Mouse (Mus musculus) cerebellum, adult 11 months (tissue): ENCODE measurements at regions not wholly inside any gene's neighbourhood (a gene's known extent, or its start where the extent isn't known, plus 50 kb on each side); places are given as distances from the start of the nearest gene placed in this dataset.
"Not testable (repeated sequence)": the region's sequence is repeated elsewhere in the genome, so short reads cannot be mapped to it uniquely, and the experiment has no call there.

ENCODE experiments used
- DNase-seq: peaks from one replicate; pipeline ENCODE4 v3.0.0; 2022

DNA sequence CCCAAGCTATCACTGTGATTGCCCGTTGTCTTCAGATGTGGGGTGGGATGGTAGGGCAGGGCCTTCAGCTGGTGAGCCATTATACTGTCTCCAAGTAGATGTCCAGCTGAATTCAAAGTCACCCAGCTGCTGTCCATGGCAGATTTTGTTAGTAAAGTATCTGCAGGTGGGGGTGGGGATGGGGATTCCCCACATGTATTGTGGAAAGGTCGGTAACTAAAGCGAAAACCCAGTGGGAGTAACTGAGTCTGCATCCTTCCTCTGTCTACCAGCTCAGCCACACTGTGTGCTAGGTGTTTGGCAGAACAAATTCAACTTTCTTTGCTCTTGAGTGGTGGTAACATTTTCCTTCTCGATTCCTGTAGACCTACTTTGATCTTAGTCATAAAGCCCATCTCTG, 163.2 kb upstream of the 1700056E22Rik start:
- DNase-seq: no peak

DNA sequence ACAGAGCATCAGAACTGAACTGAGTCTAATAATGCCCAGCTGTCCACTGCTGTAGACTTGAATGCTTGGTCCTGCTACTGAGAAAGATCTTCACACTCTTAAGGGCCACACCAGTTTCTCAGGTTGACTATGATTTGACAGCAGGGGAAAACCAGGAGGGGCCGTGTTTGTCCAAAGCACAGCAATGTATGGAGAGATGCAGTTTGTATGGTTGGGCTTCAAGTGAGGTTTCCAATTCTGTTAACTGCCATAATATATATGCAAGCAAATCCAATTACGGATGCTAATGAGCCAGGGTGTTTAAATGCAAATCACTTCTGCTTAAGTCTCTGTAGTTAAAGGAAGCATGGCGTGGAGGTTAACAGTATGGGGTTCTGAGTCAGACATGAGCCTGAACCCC, 157.2 kb upstream of the 1700056E22Rik start:
- DNase-seq: no peak

DNA sequence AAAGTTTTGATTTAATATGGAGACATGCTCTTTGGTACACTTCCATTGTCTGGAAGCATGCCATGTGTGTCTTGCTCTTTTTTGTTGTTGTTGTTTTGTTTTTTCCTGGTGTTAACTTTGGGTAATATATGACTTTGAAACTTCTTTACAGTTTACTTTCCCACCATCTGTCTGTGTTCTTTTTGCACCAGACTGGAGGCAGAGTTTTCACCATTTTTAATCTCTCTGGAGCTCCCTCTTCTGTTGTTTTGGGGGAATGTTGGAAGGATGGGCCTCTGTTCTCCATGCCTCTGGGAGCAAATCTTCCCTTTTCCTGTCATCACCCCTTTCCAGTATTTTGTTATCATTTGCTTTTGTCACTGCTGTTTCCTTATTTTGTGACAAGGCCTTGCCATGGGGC, 153.5 kb upstream of the 1700056E22Rik start:
- no peak for DNase-seq

DNA sequence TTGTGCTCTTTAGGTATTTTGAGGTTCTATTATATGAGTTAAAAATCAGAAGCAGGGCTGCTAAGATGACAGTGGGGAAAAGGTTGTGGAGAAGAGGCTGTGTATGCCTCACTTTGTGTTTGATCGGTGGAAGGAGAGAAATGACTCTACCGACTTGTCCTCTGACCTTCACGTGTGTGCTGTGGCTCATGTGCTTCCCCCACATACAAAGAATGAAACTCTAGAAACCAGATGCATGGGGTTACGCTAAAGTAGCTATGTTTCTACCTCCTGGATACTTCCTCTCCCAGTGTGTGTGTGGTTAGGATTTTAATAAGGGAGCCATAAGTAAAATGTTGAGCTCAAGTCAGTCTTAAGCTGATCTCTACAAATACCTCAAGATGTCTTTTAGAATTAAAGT, 148.1 kb upstream of the 1700056E22Rik start:
- no peak for DNase-seq

DNA sequence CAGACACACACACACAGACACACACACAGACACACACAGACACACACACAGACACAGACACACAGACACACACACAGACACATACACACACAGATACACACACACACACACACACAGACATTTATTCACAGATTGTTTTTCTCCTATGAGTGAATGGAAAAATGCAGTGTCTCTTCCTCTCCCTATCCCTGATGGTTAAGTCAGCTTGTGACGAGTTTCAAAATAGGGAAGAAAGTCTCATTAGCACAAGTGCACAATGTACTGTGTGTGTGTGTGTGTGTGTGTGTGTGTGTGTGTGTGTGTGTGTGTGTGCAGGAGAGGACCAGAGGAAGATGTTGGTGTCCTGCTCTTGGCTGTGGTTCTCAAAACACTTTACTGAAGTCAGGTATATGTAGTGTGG, 140.3 kb upstream of the 1700056E22Rik start:
- not testable (repeated sequence) for DNase-seq

DNA sequence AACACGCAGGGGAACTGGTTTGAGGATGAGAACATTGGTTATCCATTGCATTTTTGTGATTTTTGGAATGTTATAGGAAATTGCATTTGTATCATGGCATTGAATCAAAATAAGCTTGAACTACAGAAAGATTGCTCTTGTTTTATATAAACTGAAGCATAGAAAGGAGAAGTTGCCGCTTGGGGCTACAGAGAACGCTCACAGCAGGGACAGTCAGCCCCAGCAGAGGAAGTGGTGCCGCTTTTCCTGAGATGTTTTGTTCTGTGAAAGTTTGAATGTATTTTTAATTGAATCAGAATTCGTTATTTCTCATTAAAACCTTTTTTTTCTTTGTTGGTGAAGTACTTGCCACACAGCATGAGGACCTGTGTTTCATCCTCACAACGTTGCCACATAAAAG, 139.6 kb upstream of the 1700056E22Rik start:
- DNase-seq: no peak

DNA sequence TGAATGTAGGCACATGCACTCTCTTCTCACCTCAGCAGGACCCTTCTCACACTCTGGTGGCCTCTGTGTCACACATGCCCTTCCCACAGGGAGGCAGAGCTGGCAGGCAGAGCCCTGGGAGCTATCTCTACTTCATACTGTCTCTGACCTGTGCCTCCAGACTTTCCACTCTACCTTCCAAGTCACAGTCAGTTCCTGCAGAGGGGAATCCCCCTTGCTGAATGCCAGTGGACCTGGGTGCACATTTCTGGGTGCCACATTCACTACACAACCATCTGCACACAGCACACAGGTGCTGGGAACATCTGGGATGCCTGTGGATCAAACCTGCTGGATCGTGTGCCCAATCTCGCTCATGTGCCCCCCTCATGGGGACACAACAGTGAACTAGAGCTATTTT, 138.9 kb upstream of the 1700056E22Rik start:
- DNase-seq: no peak

DNA sequence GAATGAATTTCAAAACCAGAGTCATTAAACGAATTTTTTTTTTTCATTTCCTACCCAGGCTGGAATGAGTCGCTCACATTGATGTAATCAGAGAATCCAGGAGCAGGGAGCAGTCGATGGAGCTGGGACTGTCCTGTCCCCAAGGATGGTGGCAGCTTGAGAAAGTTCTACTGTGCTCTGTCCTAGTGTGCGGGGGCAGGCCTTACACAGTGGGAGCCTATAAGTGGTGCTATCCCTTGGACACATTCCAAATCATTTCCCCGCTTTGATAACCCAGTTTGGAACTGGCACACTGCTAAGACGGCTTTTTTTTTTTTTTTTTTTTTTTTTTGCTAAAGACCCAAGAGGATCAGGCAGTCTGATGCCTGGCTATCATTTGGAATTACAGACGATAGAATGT, 137.5 kb upstream of the 1700056E22Rik start:
- DNase-seq: no peak

DNA sequence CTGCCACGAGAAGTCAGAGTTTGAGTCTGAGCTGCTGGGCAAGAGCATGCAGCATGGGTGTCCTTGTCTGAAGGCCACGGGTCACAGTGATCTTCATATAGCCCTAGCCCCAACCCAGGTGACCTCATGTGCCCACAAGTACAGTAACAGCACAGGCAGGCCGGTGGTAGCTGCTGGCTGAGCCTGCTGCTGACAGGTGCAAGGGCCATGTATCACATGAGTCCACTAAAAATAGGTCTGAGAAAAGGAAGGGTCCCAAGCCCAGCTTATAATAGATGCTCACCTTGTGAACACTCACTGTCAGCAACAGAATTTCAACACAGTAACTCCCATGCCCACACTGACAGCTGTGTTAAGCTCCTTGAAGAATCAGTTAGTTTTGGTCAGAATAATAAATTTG, 136.8 kb upstream of the 1700056E22Rik start:
- DNase-seq: no peak

DNA sequence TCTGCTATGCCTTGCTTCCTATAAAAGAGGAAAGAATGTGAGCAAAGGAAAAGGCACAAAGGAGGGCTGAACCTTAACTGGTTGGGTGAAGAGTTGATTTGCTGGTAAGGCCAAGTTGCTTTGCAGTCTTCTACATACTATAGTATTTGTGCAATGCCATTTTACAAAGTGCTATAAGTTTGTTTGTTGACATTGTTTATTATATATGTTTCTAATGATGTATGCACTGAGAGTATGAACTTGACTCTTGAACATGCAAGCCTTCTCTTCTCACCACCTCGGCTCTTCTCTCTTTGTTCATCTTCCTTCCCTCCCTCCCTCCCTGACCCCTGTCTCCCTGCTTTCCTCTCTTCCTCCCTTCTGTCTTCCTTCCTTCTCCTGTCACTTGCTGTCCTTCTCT, 135.9 kb upstream of the 1700056E22Rik start:
- no peak for DNase-seq

DNA sequence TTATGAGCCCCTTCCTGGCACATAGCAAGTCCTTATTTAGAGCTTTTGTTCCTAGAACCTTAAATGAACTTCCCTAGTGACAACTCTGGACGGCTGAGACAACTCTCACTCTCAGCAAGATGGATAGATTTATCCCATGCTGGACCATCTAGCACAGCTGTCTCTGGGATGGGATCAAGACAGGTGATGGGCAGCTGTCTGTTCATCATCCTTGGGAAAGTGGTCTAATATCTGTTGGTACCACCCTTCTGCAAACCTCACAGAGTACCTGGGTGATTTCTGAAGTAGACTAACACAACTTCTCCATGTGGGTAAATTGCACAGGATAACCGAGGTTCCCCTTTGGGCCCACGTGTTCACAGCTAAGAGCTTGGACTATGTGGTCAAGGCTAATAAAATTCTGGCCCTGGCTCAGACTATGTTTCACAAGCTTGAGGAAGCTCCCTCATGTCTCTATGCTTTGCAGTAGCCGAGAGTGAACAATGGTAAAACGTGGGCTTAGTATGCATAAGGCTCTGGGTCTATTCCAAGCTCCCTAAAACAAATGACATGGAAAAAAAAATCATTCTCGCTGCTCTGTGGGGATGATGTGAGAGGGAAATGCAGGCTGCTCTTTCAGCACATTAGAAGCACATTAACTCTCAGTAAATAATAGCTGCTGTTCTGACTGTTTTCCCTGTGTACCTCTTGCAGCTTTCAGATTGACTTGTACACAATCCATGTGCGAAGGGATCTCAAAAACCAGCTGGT, 135.1 kb upstream of the 1700056E22Rik start:
- DNase-seq: no peak

DNA sequence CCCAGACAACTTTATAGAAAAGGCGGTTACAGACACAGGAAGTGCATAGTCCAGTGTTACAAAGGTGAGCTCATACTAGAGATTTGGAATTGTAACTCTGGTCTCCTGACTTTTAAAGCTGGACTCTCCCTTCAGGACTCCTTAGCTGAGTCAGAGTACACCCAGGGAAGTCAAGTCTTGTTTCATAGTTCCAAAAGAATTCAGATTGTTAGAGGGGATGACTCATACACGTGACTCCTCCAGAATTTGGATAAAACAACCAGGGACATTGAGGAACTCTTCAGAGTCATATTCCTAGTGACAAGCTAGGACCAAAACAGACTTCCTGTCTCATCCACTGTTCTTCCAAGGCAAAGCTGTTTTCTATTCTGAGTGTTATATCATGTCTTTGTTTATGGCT, 132.8 kb upstream of the 1700056E22Rik start:
- no peak for DNase-seq

DNA sequence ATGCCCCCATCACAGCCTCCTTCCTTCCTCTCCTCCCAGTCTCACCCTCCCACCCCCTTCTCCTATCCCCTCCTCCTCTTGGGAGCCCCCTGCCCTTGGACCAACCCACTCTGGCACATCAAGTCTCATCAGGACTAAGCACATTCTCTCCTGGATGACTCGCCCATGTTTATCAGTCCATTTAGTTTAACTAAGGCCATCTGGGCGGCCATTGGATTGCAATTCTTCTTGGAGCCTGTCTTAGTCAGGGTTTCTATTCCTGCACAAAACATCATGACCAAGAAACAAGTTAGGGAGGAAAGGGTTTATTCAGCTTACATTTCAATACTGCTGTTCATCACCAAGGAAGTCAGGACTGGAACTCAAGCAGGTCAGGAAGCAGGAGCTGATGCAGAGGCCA, 128.4 kb upstream of the 1700056E22Rik start:
- not testable (repeated sequence) for DNase-seq

DNA sequence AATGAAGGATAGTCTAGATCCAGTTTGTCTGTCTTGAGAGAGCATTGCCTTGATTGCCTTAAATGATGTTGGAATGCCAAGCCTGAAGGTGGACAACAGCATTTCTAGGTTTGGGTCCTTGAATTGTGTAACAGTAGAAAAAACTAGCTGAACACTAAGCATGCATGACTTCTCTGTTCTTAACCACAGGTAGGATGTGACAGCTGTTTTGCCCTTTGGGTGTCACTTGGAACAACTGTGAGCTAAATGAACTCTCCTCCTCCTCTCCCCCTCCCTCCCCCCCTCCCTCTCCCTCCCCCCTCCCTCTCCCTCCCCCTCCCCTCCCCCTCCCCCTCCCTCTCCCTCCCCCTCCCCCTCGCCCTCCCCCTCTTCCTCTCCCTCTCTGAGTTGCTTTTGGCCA, 113.6 kb upstream of the 1700056E22Rik start:
- DNase-seq: no peak

DNA sequence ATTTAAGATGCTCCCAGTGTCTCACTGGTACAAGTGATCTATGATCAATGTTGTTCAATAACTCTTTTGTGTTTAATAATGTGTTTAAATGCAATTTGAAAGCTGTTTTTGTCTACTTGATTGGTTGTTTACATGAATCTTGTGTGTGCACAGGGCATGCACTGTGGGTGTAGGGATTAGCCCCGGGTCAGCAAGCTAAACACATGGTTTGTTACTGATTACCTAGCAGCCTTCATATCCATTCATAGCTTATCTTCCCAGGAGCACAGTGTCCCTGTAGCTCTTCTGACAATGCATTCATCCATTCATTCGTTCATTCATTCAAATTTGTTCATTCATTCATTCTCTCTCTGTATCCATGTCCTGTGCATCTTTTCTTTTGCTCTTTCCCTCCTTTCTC, 108.9 kb upstream of the 1700056E22Rik start:
- DNase-seq: no peak

DNA sequence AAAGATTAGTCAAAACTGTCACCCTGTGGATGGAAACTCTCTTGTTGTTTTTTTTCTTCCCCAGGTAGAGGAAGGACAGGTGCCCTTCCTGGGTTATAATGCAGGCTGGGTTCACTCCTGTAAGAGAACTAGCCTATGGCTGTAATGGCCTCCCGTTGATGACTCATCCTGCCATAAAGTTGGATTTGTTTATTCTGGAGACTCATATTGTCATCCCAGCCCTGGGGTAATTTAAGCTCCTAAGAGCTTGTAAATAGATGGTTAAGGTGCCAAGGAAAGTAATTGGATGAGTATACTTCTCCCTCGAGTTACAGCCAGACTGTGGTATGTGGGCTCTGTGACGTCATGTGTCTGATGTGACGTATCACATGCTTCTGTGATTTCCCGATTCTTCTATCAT, 106.4 kb upstream of the 1700056E22Rik start:
- DNase-seq: no peak

DNA sequence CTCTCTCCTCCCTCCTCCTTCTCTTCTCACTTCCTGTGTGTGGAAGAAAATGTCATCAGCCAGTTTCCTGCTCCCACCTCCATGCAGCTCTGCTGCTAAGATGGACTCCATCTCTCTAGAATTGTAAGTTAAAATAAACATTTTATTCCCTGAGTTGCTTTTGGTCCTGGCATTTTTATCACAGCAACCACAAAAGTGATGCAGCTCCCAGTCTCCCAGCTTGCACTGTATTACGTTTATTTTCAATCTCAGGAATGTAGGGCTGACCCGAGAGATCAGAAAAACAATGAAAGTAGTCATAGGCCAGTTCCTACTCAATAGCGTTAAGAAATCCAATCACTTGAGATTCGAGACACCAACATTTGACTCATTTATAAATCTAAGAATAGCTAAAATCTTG, 106.0 kb upstream of the 1700056E22Rik start:
- no peak for DNase-seq

DNA sequence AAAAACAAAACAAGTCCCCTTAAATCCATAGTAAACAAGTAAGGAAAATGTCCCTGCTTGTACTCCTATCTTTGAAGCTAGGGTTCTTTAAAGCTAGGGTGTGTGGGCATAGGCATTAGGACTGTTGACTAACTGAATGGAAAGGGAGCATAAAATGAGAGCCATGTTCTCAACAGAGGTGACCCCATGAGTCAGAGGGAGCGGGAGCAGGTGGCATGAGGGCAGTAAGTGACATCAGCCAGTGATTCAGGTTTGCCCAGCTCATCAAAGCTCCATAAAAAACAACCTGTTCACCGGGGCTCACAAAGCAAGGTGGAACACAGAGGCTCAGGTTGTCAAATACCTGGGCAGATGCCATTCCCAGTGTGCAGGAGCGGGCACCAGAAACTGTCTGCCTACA, 104.6 kb upstream of the 1700056E22Rik start:
- no peak for DNase-seq

DNA sequence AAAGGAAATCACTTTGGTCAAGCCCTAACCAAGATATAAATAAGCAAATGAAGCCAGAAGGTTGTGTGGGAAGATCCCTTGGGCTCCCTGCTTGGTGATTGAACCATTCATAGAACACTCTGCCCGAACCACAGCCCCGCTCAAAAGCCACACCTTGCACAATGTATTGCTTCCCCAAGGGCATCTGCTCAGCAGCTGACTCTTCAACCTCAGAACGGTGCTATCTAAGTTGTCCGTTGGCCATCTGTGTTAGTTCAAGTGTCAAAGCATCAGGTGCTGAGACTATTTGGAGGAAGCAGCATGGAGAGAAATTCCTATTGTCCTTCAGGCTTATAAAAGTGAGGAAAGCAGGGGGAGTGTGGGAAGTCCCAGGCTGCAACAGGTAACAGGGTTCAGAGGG, 96.8 kb upstream of the 1700056E22Rik start:
- DNase-seq: no peak

DNA sequence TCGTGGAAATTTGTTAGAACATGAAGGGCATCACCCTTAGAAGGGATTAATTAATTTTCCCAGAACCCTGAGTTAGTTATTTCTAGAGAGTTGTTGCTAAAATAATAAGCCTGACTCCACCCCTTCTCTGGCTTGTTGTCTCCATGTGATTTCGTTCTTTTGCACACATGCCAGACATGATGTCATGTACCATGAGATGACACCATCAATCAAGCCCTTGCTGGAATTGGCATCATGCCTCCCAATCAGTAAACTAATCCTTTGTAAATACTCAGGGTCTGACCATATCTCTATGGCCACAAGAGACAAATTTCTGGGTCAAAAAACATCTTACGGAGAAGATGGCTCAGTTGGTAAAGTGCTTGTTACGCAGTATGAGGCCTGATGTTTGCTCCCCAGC, 93.2 kb upstream of the 1700056E22Rik start:
- no peak for DNase-seq

DNA sequence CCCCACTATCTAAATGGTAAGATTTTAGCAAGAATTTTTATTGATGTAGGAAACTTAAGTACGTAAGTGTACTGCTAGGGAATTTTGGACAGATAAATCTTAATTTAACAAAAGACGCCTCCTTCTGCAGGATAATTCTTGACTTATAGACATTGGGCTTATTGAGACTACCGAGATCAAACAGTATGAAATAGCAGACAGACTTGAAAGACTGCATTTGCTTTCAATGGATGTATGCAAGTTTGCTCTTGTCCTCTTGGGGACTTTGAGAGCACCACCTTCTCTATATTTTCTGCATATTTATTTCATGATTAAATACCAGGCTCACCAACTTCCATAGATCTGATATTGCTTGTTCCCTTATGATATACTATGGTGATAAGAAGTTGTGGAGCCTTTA, 92.8 kb upstream of the 1700056E22Rik start:
- no peak for DNase-seq
